Mouse (Mus musculus) testis, adult 2 months (tissue): ENCODE measurements around the gene Hivep1. TPM values are rescaled to one million over a fixed set of nuclear protein-coding genes. Genes with fewer than 3 reads are reported as not detected.
A peak's percentile ranks its signal among the peaks of the same experiment; 100 is the strongest.

ENCODE experiments used
- H3K27ac ChIP-seq: fragments of 200-500 bp; 2 replicates; pipeline ENCODE4 v1.5.1; 2012; ENCODE audit warnings: low read depth, low read length; ENCODE audit not compliant: control insufficient read depth, insufficient read depth
- H3K27me3 ChIP-seq: fragments of 200-500 bp; 2 replicates; pipeline ENCODE4 v1.6.1; 2012; ENCODE audit warnings: mild to moderate bottlenecking, low read length, moderate library complexity; ENCODE audit not compliant: control insufficient read depth, insufficient read depth
- H3K36me3 ChIP-seq: fragments of 200-500 bp; 2 replicates; pipeline ENCODE4 v1.6.1; 2012; ENCODE audit warnings: mild to moderate bottlenecking, low read length; ENCODE audit not compliant: control insufficient read depth, insufficient read depth
- H3K4me1 ChIP-seq: fragments of 200-500 bp; 2 replicates; pipeline ENCODE4 v1.6.1; 2012; ENCODE audit warnings: low read length; ENCODE audit not compliant: control insufficient read depth, insufficient read depth
- H3K4me3 ChIP-seq: fragments of 200-500 bp; 2 replicates; pipeline ENCODE4 v1.5.1; 2012; ENCODE audit warnings: low read depth, mild to moderate bottlenecking, low read length, moderate library complexity, mixed read lengths; ENCODE audit not compliant: control insufficient read depth
- CTCF ChIP-seq: fragments of 200-500 bp; IDR thresholded peaks from 2 replicates; pipeline ENCODE4 v1.5.1; 2012; ENCODE audit warnings: low read depth, mild to moderate bottlenecking, inconsistent platforms, low read length, moderate library complexity; ENCODE audit not compliant: control insufficient read depth, insufficient read depth, insufficient replicate concordance
- POLR2A ChIP-seq: fragments of 200-500 bp; IDR thresholded peaks from 2 replicates; pipeline ENCODE4 v1.6.1; 2012; ENCODE audit warnings: low read depth, mild to moderate bottlenecking, inconsistent platforms, low read length, moderate library complexity; ENCODE audit not compliant: control insufficient read depth
- polyA plus RNA-seq: library from polyadenylated mRNA; depleted of rRNA; stranded (reverse); fragments of >200 nt; gene quantifications from 2 replicates; pipeline ENCODE4 v1.2.3, GENCODE M21; 2012

Gene Hivep1
- polyA plus RNA-seq, 1 experiment: 18.3 TPM

- TF ChIP-seq CTCF (no peak), POLR2A (no peak)
- Histone ChIP-seq H3K27me3 (no peaks in the 10 kb centered on the region), H3K4me1 (no peaks in the 10 kb centered on the region), H3K27ac (no peak overlapping the region), H3K36me3 (no peaks in the 10 kb centered on the region), H3K4me3 (no peak overlapping the region)
Measured at GRCm38 (mm10) chr13:42095826-42096515, 44.1 kb downstream of the Hivep1 start.

GRCm38 (mm10) chr13:42097109-42097508, 45.3 kb downstream of the Hivep1 start:
- Histone ChIP-seq H3K27me3 (no peaks in the 10 kb centered on the region), H3K27ac (no peak overlapping the region), H3K4me1 (no peaks in the 10 kb centered on the region), H3K4me3 (no peak overlapping the region), H3K36me3 (no peaks in the 10 kb centered on the region)
- TF ChIP-seq CTCF: no peak
- TF ChIP-seq POLR2A: no peak

GRCm38 (mm10) chr13:42098522-42098921, 46.7 kb downstream of the Hivep1 start:
- H3K27me3 ChIP-seq: no peaks in the 10 kb centered on the region
- no peaks in the 10 kb centered on the region for H3K4me1 ChIP-seq
- no peaks in the 10 kb centered on the region for H3K36me3 ChIP-seq
- no peak overlapping the region for H3K4me3 ChIP-seq
- no peak overlapping the region for H3K27ac ChIP-seq
- TF ChIP-seq POLR2A (no peak), CTCF (no peak)

GRCm38 (mm10) chr13:42099523-42099922, 47.7 kb downstream of the Hivep1 start:
- H3K27me3 ChIP-seq: no peaks in the 10 kb centered on the region
- no peak overlapping the region for H3K4me3 ChIP-seq
- TF ChIP-seq CTCF (no peak), POLR2A (no peak)
- H3K36me3 ChIP-seq: no peaks in the 10 kb centered on the region
- H3K4me1 ChIP-seq: no peaks in the 10 kb centered on the region
- no peak overlapping the region for H3K27ac ChIP-seq

GRCm38 (mm10) chr13:42101440-42102190, 49.8 kb downstream of the Hivep1 start:
- H3K4me3 ChIP-seq: no peak overlapping the region
- H3K4me1 ChIP-seq: no peaks in the 10 kb centered on the region
- H3K36me3 ChIP-seq: no peaks in the 10 kb centered on the region
- H3K27me3 ChIP-seq: no peaks in the 10 kb centered on the region
- TF ChIP-seq CTCF (peak; percentile 32; the same call in 1 of the 2 replicates), POLR2A (no peak)
- H3K27ac ChIP-seq: no peak overlapping the region

- Histone ChIP-seq H3K27ac (no peak overlapping the region), H3K4me1 (no peaks in the 10 kb centered on the region), H3K4me3 (no peak overlapping the region), H3K27me3 (no peaks in the 10 kb centered on the region), H3K36me3 (no peaks in the 10 kb centered on the region)
- TF ChIP-seq CTCF: no peak
- no peak for TF ChIP-seq POLR2A
Measured at GRCm38 (mm10) chr13:42102980-42103379, 51.2 kb downstream of the Hivep1 start.

- Histone ChIP-seq H3K27ac (no peak overlapping the region), H3K27me3 (no peaks in the 10 kb centered on the region), H3K4me1 (no peaks in the 10 kb centered on the region), H3K4me3 (no peak overlapping the region), H3K36me3 (no peaks in the 10 kb centered on the region)
- no peak for TF ChIP-seq CTCF
Measured at GRCm38 (mm10) chr13:42103486-42104166, 51.8 kb downstream of the Hivep1 start.

- H3K4me1 ChIP-seq: no peaks in the 10 kb centered on the region
- no peak for TF ChIP-seq CTCF
- no peak for TF ChIP-seq POLR2A
Measured at GRCm38 (mm10) chr13:42104371-42104770, 52.5 kb downstream of the Hivep1 start.

More at GRCm38 (mm10) chr13:42104371-42104770, 52.5 kb downstream of the Hivep1 start:
- Histone ChIP-seq H3K27me3 (no peaks in the 10 kb centered on the region), H3K36me3 (no peaks in the 10 kb centered on the region), H3K27ac (no peak overlapping the region), H3K4me3 (no peak overlapping the region)
